Mouse (Mus musculus) hindbrain, embryonic 13.5 days (tissue): ENCODE results near the gene Ifna7. TPM values are rescaled to one million over a fixed set of nuclear protein-coding genes. Genes with fewer than 3 reads are reported as not detected.
"Not testable (repeated sequence)": the region's sequence is repeated elsewhere in the genome, so short reads cannot be mapped to it uniquely, and the experiment has no call there.

Experiments used
- ATAC-seq: fragments of 200-750 bp; cut with Nextera tagmentation; 2 replicates; pipeline ENCODE4 v1.8.0; 2017; ENCODE audit warnings: moderate TSS enrichment; ENCODE audit not compliant: low FRiP score
- H3K27ac ChIP-seq: fragments of 300-500 bp; sonication (generic); 2 replicates; pipeline ENCODE4 v1.5.1; 2015; ENCODE audit warnings: inconsistent platforms, mild to moderate bottlenecking, moderate library complexity
- H3K27me3 ChIP-seq: fragments of 300-500 bp; sonication (generic); 2 replicates; pipeline ENCODE4 v1.6.1; 2015; ENCODE audit warnings: mild to moderate bottlenecking, inconsistent platforms
- H3K36me3 ChIP-seq: fragments of 300-500 bp; sonication (generic); 2 replicates; pipeline ENCODE4 v1.6.1; 2015; ENCODE audit warnings: mild to moderate bottlenecking, inconsistent platforms
- H3K4me1 ChIP-seq: fragments of 300-500 bp; sonication (generic); replicated peaks from 2 replicates; pipeline ENCODE4 v1.6.1; 2015; ENCODE audit warnings: inconsistent platforms
- H3K4me2 ChIP-seq: fragments of 300-500 bp; sonication (generic); 2 replicates; pipeline ENCODE4 v1.6.1; 2015; ENCODE audit warnings: inconsistent platforms, mild to moderate bottlenecking, moderate library complexity
- H3K4me3 ChIP-seq: fragments of 300-500 bp; sonication (generic); 2 replicates; pipeline ENCODE4 v1.5.1; 2015; ENCODE audit warnings: mild to moderate bottlenecking, inconsistent platforms
- H3K9ac ChIP-seq: fragments of 300-500 bp; sonication (generic); 2 replicates; pipeline ENCODE4 v1.6.1; 2015; ENCODE audit warnings: mild to moderate bottlenecking, inconsistent platforms
- H3K9me3 ChIP-seq: fragments of 300-500 bp; sonication (generic); 2 replicates; pipeline ENCODE4 v1.6.1; 2016; ENCODE audit warnings: inconsistent platforms
- WGBS: fragments of 180-500 bp; shearing (Covaris S2); methylation state at CpG from one replicate; pipeline ENCODE4 v1.1.7; 2015; 5-methylcytosine and 5-hydroxymethylcytosine counted together
- polyA plus RNA-seq: library from polyadenylated mRNA; unstranded; fragments of >200 nt; fragmentation: Nextera tagmentation; extraction: Ambion mirVana; gene quantifications from 2 replicates; pipeline ENCODE4 v1.2.1, GENCODE M21; 2015

The Ifna7 gene
- polyA plus RNA-seq, 1 experiment from 2014 or later, result not detected

GRCm38 (mm10) chr4:88802954-88803353 is 13.1 kb upstream of the Ifna7 start, which contains the start of gene Gm13287:
Gene Gm13287, plus strand, starts transcription at chr4:88803254.
- not testable (repeated sequence) for H3K4me1 ChIP-seq, ATAC-seq, H3K4me3 ChIP-seq, H3K27me3 ChIP-seq, H3K36me3 ChIP-seq, H3K27ac ChIP-seq, H3K9me3 ChIP-seq, H3K4me2 ChIP-seq, H3K9ac ChIP-seq
- WGBS, result no CpG with 5 or more reads among the region's 29 CpGs

GRCm38 (mm10) chr4:88805231-88805630 is 10.8 kb upstream of the Ifna7 start, which contains the start of gene Gm13288:
Gene Gm13288, plus strand, starts transcription at chr4:88805531.
- H3K4me1 ChIP-seq, H3K36me3 ChIP-seq, H3K27me3 ChIP-seq, ATAC-seq, H3K27ac ChIP-seq, H3K9ac ChIP-seq, H3K9me3 ChIP-seq: not testable (repeated sequence)
- WGBS, result no CpG with 5 or more reads among the region's 8 CpGs
- Histone ChIP-seq H3K4me2 (peak within 1 kb of the TSS; percentile 48), H3K4me3 (peak within 1 kb of the TSS; percentile 22; the same call in 1 of the 2 replicates)

- not testable (repeated sequence) for ATAC-seq, H3K9me3 ChIP-seq, H3K9ac ChIP-seq, H3K4me1 ChIP-seq, H3K27me3 ChIP-seq, H3K36me3 ChIP-seq, H3K27ac ChIP-seq
- 2% methylated on average over 12 of the region's 34 CpGs for WGBS
- H3K4me2 ChIP-seq, result peak overlapping the region; percentile 48
- H3K4me3 ChIP-seq, result peak overlapping the region; percentile 22; the same call in 1 of the 2 replicates
Measured at GRCm38 (mm10) chr4:88805761-88806160, 10.3 kb upstream of the Ifna7 start.

GRCm38 (mm10) chr4:88819659-88820058 is 3.6 kb downstream of the Ifna7 start, which contains the start of gene Ifna11:
Gene Ifna11, plus strand, starts transcription at chr4:88819959.
- no peak for ATAC-seq
- Histone ChIP-seq H3K4me3 (no peak within 1 kb of the TSS), H3K4me2 (no peak within 1 kb of the TSS), H3K27ac (no peak within 1 kb of the TSS), H3K4me1 (no peaks in the 10 kb centered on the region), H3K9me3 (no peaks in the 10 kb centered on the region), H3K27me3 (no peaks in the 10 kb centered on the region), H3K36me3 (no peaks in the 10 kb centered on the region), H3K9ac (no peak within 1 kb of the TSS)
- WGBS, result 97% methylated on average over 1 of the region's 1 CpGs

GRCm38 (mm10) chr4:88822995-88823394 is 7.0 kb downstream of the Ifna7 start:
- Histone ChIP-seq H3K9me3 (no peaks in the 10 kb centered on the region), H3K4me1 (no peaks in the 10 kb centered on the region), H3K27me3 (no peaks in the 10 kb centered on the region), H3K9ac (no peak overlapping the region), H3K36me3 (no peaks in the 10 kb centered on the region), H3K4me2 (no peak overlapping the region), H3K27ac (no peak overlapping the region), H3K4me3 (no peak overlapping the region)
- 26% methylated on average over 4 of the region's 4 CpGs for WGBS
- no peak for ATAC-seq

- H3K27me3 ChIP-seq, H3K4me1 ChIP-seq, H3K4me3 ChIP-seq, ATAC-seq, H3K36me3 ChIP-seq, H3K9me3 ChIP-seq, H3K27ac ChIP-seq, H3K9ac ChIP-seq, H3K4me2 ChIP-seq: not testable (repeated sequence)
Measured at GRCm38 (mm10) chr4:88827116-88827515, 11.1 kb downstream of the Ifna7 start, which contains the start of gene Ifna6. Gene Ifna6, plus strand, starts transcription at chr4:88827416.

- ATAC-seq, result no peak
- no peak overlapping the region for H3K4me2 ChIP-seq
- no peak overlapping the region for H3K4me3 ChIP-seq
- no peaks in the 10 kb centered on the region for H3K27me3 ChIP-seq
- no peaks in the 10 kb centered on the region for H3K9me3 ChIP-seq
- no peak overlapping the region for H3K9ac ChIP-seq
- H3K36me3 ChIP-seq, result no peaks in the 10 kb centered on the region
- H3K4me1 ChIP-seq, result no peaks in the 10 kb centered on the region
- H3K27ac ChIP-seq, result no peak overlapping the region
- 23% methylated on average over 4 of the region's 4 CpGs for WGBS
Measured at GRCm38 (mm10) chr4:88830523-88830922, 14.5 kb downstream of the Ifna7 start.

GRCm38 (mm10) chr4:88835225-88835624 is 19.2 kb downstream of the Ifna7 start, which contains the start of gene Ifna5:
Gene Ifna5, plus strand, starts transcription at chr4:88835525.
- H3K4me2 ChIP-seq, H3K27me3 ChIP-seq, H3K36me3 ChIP-seq, H3K27ac ChIP-seq, ATAC-seq, H3K4me1 ChIP-seq, H3K4me3 ChIP-seq, H3K9me3 ChIP-seq, H3K9ac ChIP-seq: not testable (repeated sequence)
- 88% methylated on average over 1 of the region's 1 CpGs for WGBS

- Histone ChIP-seq H3K9me3 (no peaks in the 10 kb centered on the region), H3K27ac (no peak overlapping the region), H3K4me2 (no peak overlapping the region), H3K9ac (no peak overlapping the region), H3K27me3 (no peaks in the 10 kb centered on the region), H3K4me1 (no peaks in the 10 kb centered on the region), H3K36me3 (no peaks in the 10 kb centered on the region), H3K4me3 (no peak overlapping the region)
- WGBS, result 46% methylated on average over 3 of the region's 3 CpGs
- ATAC-seq, result no peak
Measured at GRCm38 (mm10) chr4:88838828-88839227, 22.8 kb downstream of the Ifna7 start.

- Histone ChIP-seq H3K9ac (no peak overlapping the region), H3K27ac (no peak overlapping the region), H3K4me2 (no peak overlapping the region), H3K4me3 (no peak overlapping the region), H3K9me3 (no peaks in the 10 kb centered on the region), H3K4me1 (no peaks in the 10 kb centered on the region), H3K27me3 (no peaks in the 10 kb centered on the region), H3K36me3 (no peaks in the 10 kb centered on the region)
- no peak for ATAC-seq
- 85% methylated on average over 3 of the region's 3 CpGs for WGBS
Measured at GRCm38 (mm10) chr4:88840058-88840457, 24.0 kb downstream of the Ifna7 start.

- no peaks in the 10 kb centered on the region for H3K4me1 ChIP-seq
- H3K36me3 ChIP-seq, result no peaks in the 10 kb centered on the region
- WGBS, result 36% methylated on average over 2 of the region's 2 CpGs
- no peak within 1 kb of the TSS for H3K4me3 ChIP-seq
- no peak within 1 kb of the TSS for H3K4me2 ChIP-seq
- ATAC-seq, result no peak
- H3K9ac ChIP-seq, result no peak within 1 kb of the TSS
- no peaks in the 10 kb centered on the region for H3K27me3 ChIP-seq
- no peaks in the 10 kb centered on the region for H3K9me3 ChIP-seq
- no peak within 1 kb of the TSS for H3K27ac ChIP-seq
Measured at GRCm38 (mm10) chr4:88841438-88841911, 25.4 kb downstream of the Ifna7 start, which contains the start of gene Ifna4. Gene Ifna4, plus strand, starts transcription at chr4:88841861.

GRCm38 (mm10) chr4:88845334-88845733 is 29.3 kb downstream of the Ifna7 start:
- Histone ChIP-seq H3K9me3 (no peaks in the 10 kb centered on the region), H3K4me3 (no peak overlapping the region), H3K9ac (no peak overlapping the region), H3K4me1 (no peaks in the 10 kb centered on the region), H3K27me3 (no peaks in the 10 kb centered on the region), H3K27ac (no peak overlapping the region), H3K36me3 (no peaks in the 10 kb centered on the region), H3K4me2 (no peak overlapping the region)
- WGBS, result 50% methylated on average over 2 of the region's 2 CpGs
- ATAC-seq, result no peak

GRCm38 (mm10) chr4:88849698-88850097 is 33.7 kb downstream of the Ifna7 start, which contains the start of gene Ifna1:
Gene Ifna1, plus strand, starts transcription at chr4:88850087.
- Histone ChIP-seq H3K9me3 (no peaks in the 10 kb centered on the region), H3K27ac (no peak within 1 kb of the TSS), H3K4me3 (no peak within 1 kb of the TSS), H3K36me3 (no peaks in the 10 kb centered on the region), H3K4me2 (no peak within 1 kb of the TSS), H3K27me3 (no peaks in the 10 kb centered on the region), H3K9ac (no peak within 1 kb of the TSS), H3K4me1 (peaks cover 5% of the 10 kb centered on the region; the same call in 1 of the 2 replicates)
- 74% methylated on average over 1 of the region's 1 CpGs for WGBS
- ATAC-seq, result no peak
